Mouse (Mus musculus) liver, embryonic 11.5 days (tissue): Measurements from ENCODE around the gene Fry. TPM values are rescaled to one million over a fixed set of nuclear protein-coding genes. Genes with fewer than 3 reads are reported as not detected.

Experiments
- ATAC-seq: fragments of 200-750 bp; cut with Nextera tagmentation; replicated peaks from 2 replicates; pipeline ENCODE4 v1.8.0; 2017; ENCODE audit warnings: moderate number of reproducible peaks, mild to moderate bottlenecking, moderate TSS enrichment, moderate library complexity; ENCODE audit not compliant: low FRiP score
- DNase-seq: peaks from one replicate; pipeline ENCODE4 v3.0.0-alpha.2; 2017; ENCODE audit warnings: low spot score
- H3K27ac ChIP-seq: fragments of 300-500 bp; sonication (generic); 2 replicates; pipeline ENCODE4 v1.5.1; 2014; ENCODE audit warnings: mild to moderate bottlenecking, low read depth, low read length, control low read depth
- H3K27me3 ChIP-seq: fragments of 300-500 bp; sonication (generic); replicated peaks from 2 replicates; pipeline ENCODE4 v1.6.1; 2014; ENCODE audit warnings: low read length, mixed read lengths; ENCODE audit not compliant: control insufficient read depth, insufficient read depth
- H3K36me3 ChIP-seq: fragments of 300-500 bp; sonication (generic); 2 replicates; pipeline ENCODE4 v1.6.1; 2014; ENCODE audit warnings: mild to moderate bottlenecking, low read length, moderate library complexity, mixed read lengths; ENCODE audit not compliant: control insufficient read depth, insufficient read depth
- H3K4me1 ChIP-seq: fragments of 300-500 bp; sonication (generic); replicated peaks from 2 replicates; pipeline ENCODE4 v1.6.1; 2014; ENCODE audit warnings: low read length, mixed read lengths; ENCODE audit not compliant: control insufficient read depth, insufficient read depth
- H3K4me2 ChIP-seq: fragments of 300-500 bp; sonication (generic); 2 replicates; pipeline ENCODE4 v1.6.1; 2014; ENCODE audit warnings: mild to moderate bottlenecking, control low read depth, moderate library complexity
- H3K4me3 ChIP-seq: fragments of 300-500 bp; sonication (generic); 2 replicates; pipeline ENCODE4 v1.5.1; 2014; ENCODE audit warnings: low read depth, low read length, control low read depth
- H3K9ac ChIP-seq: fragments of 300-500 bp; sonication (generic); 2 replicates; pipeline ENCODE4 v1.6.1; 2014; ENCODE audit warnings: low read depth, low read length, control low read depth
- H3K9me3 ChIP-seq: fragments of 300-500 bp; sonication (generic); 2 replicates; pipeline ENCODE4 v1.6.1; 2016; ENCODE audit warnings: low read length, inconsistent platforms, mixed read lengths; ENCODE audit not compliant: control insufficient read depth
- WGBS: fragments of 180-500 bp; shearing (Covaris S2); extraction: QIAGEN DNeasy Blood & Tissue Kit; methylation state at CpG from one replicate; pipeline ENCODE4 v1.1.7; 2014; 5-methylcytosine and 5-hydroxymethylcytosine counted together
- polyA plus RNA-seq: library from polyadenylated mRNA; unstranded; fragments of >200 nt; fragmentation: Nextera tagmentation; extraction: Ambion mirVana; gene quantifications from 2 replicates; pipeline ENCODE4 v1.2.1, GENCODE M21; 2014

Gene Fry
- polyA plus RNA-seq, 1 experiment from 2014 or later, result 5.5 TPM

DNA sequence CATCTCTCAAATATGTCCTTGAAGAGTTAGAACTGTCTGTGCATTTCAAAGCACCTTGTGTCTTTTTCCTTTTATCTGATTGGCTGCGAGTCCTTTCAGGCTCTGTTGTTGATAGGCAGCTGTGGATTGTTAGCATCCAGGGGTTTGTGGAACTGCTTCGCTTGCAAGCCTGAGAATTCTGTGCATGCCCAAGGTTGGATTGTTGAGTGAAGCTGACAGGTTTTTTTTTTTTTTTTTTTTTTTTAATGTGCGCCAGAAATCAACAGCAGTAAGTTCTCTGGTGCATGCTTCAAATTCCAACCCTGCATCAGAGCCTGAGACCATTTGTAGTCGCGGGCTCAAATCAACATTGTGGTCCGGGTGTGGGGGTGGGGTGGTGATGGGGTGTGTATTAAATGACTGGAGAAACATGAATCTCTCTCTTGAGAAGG, 78.5 kb downstream of the Fry start:
- H3K4me2 ChIP-seq, result peak overlapping the region; percentile 76
- H3K27me3 ChIP-seq, result no peaks in the 10 kb centered on the region
- DNase-seq (no peak), ATAC-seq (no peak)
- no peak overlapping the region for H3K4me3 ChIP-seq
- H3K4me1 ChIP-seq, result peaks cover 2% of the 10 kb centered on the region; the same call in 1 of the 2 replicates
- 38% methylated on average over 6 of the region's 6 CpGs for whole genome bisulfite sequencing
- H3K27ac ChIP-seq, result no peak overlapping the region
- H3K9ac ChIP-seq, result no peak overlapping the region
- H3K36me3 ChIP-seq, result no peaks in the 10 kb centered on the region
- H3K9me3 ChIP-seq, result no peaks in the 10 kb centered on the region

DNA sequence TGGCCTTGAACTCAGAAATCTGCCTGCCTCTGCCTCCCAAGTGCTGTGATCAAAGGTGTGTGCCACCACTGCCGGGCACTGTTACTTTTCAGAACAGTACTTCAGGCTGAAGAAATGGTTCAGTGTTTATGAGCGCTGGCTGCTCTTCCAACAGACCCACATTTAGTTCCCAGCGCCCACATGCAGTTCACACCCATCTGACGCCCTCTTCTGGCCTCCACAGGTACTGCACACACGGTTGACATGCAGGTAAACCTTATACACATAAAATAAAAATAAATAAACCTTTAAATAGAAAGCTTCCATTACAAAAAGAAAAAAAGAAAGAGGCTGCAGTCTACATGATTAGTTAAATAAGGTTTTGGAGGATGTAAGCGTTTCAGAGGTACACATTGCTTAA, 88.3 kb downstream of the Fry start:
- Histone ChIP-seq H3K4me2 (no peak overlapping the region), H3K36me3 (no peaks in the 10 kb centered on the region), H3K4me1 (no peaks in the 10 kb centered on the region), H3K27me3 (no peaks in the 10 kb centered on the region), H3K9me3 (peaks cover 2% of the 10 kb centered on the region; the same call in 1 of the 2 replicates), H3K9ac (no peak overlapping the region), H3K27ac (no peak overlapping the region), H3K4me3 (no peak overlapping the region)
- DNase-seq (no peak), ATAC-seq (no peak)
- 79% methylated on average over 6 of the region's 6 CpGs for WGBS

DNA sequence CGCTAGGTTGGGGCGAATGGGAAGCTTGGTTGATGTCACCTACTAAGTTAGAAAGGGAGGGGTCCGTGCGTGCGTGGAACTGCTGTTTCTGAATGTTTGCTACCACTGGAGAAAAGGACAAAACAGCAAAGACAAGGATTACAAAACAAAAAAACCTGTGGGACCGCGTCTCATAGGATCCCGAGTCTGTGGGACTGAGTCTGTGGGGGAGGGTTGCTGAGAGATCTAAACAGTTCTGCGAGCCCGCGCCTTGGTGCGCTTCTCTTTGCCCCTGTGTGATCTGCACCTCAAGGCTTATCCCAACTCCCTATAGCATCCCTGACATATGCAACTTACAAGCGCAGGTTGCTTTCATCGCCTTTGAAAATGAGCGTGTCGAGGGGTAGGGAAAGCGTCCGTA, 89.2 kb downstream of the Fry start:
- H3K4me2 ChIP-seq, result no peak overlapping the region; the same call in 1 of the 2 replicates
- H3K4me1 ChIP-seq, result no peaks in the 10 kb centered on the region
- ATAC-seq (no peak), DNase-seq (no peak)
- H3K4me3 ChIP-seq, result no peak overlapping the region
- 45% methylated on average over 18 of the region's 18 CpGs for WGBS
- H3K36me3 ChIP-seq, result no peaks in the 10 kb centered on the region
- no peaks in the 10 kb centered on the region for H3K27me3 ChIP-seq
- H3K9me3 ChIP-seq, result peaks cover 2% of the 10 kb centered on the region; the same call in 1 of the 2 replicates
- no peak overlapping the region for H3K27ac ChIP-seq
- no peak overlapping the region for H3K9ac ChIP-seq

DNA sequence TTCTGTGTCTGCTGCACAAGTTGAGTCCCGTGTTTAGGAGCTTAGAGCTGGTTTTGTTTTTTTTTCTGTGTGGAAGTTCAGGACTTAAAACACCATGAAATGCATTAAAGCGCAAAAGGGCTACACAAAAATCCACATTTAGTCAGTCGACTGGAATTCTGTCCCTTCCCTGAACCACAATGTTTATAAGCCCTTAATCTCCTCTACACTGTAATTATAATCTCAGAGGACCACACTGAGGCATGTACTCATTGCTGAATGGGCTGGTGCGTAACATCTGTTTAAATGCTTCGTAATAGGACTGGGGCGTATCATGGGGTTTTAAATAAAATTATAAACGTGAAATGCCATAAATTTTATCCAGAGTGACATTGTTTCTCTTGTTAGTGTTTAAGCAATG, 89.6 kb downstream of the Fry start:
- 65% methylated on average over 7 of the region's 7 CpGs for WGBS
- no peaks in the 10 kb centered on the region for H3K36me3 ChIP-seq
- no peaks in the 10 kb centered on the region for H3K4me1 ChIP-seq
- DNase-seq (no peak), ATAC-seq (no peak)
- H3K4me2 ChIP-seq, result no peak overlapping the region
- no peaks in the 10 kb centered on the region for H3K27me3 ChIP-seq
- no peak overlapping the region for H3K4me3 ChIP-seq
- no peak overlapping the region for H3K27ac ChIP-seq
- no peak overlapping the region for H3K9ac ChIP-seq
- H3K9me3 ChIP-seq, result peaks cover 2% of the 10 kb centered on the region; the same call in 1 of the 2 replicates

DNA sequence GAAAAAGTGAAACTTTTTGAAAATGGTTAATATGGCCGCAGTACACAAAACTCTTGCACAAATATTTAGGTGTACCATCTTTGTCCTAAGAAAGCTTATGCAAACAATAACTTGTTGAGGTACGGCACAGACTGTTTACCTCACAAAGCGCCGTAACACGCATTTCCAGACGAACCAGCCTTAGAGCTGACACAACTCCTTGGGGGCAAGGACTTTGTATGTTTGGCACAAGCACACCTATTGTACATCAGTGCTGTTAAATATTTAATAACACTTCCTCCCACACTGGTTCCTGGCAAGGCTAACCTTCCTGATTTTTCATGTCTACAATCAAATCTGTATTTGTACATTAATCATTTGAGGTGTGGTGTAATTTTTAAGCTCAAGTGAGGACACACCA, 95.6 kb downstream of the Fry start:
- Histone ChIP-seq H3K27ac (no peak overlapping the region), H3K27me3 (no peaks in the 10 kb centered on the region), H3K36me3 (no peaks in the 10 kb centered on the region), H3K4me2 (no peak overlapping the region), H3K9ac (no peak overlapping the region), H3K4me3 (no peak overlapping the region), H3K9me3 (peaks cover 2% of the 10 kb centered on the region; the same call in 1 of the 2 replicates), H3K4me1 (no peaks in the 10 kb centered on the region)
- no peak for ATAC-seq
- no peak for DNase-seq
- WGBS, result 88% methylated on average over 6 of the region's 6 CpGs

DNA sequence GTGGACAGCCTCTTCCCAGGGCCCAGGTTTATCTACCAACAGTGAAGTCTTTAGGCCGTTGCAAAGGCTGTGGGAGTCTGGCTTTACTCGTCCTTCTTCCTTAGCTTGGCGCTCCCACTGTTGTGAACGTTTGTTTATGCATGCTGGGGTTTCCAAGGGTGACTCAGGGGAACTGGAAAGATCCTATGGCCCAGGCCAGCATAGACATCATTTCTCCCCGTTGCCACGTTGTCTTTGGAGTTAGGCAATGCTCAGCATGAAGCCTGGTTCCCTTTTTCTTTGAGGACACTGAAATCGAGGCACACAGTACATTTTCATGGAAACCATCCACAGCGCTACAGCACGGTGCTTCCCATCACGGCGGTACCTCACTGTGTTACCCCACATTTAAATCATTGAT, 97.6 kb downstream of the Fry start:
- 62% methylated on average over 11 of the region's 11 CpGs for WGBS
- Histone ChIP-seq H3K9ac (no peak overlapping the region), H3K27me3 (no peaks in the 10 kb centered on the region), H3K4me3 (no peak overlapping the region), H3K4me2 (no peak overlapping the region), H3K9me3 (peaks cover 2% of the 10 kb centered on the region; the same call in 1 of the 2 replicates), H3K4me1 (no peaks in the 10 kb centered on the region), H3K36me3 (no peaks in the 10 kb centered on the region), H3K27ac (no peak overlapping the region)
- ATAC-seq (no peak), DNase-seq (no peak)

DNA sequence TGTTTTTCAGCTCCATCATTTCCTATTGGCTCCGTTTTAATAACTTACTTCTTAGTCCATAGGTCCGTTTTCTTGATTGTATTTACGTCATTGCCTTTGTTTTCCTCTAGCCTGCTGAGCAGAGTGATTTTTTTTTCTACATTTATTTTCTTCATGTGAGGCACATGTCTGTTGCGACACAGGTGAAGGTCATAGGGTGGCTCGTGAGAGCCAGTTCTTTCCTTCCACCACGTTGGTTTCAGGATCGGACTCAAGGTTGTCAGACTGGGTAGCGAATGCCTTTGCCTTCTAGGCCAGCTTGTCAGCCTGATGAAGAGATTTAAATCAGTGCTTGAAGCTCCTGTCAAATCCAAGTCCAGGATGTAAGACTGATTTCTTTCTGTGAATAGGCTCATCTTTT, 101.0 kb downstream of the Fry start:
- no peak for DNase-seq
- Histone ChIP-seq H3K9ac (no peak overlapping the region), H3K4me2 (no peak overlapping the region), H3K36me3 (no peaks in the 10 kb centered on the region), H3K4me3 (no peak overlapping the region), H3K9me3 (peaks cover 2% of the 10 kb centered on the region; the same call in 1 of the 2 replicates), H3K4me1 (no peaks in the 10 kb centered on the region), H3K27me3 (no peaks in the 10 kb centered on the region), H3K27ac (no peak overlapping the region)
- 78% methylated on average over 8 of the region's 8 CpGs for WGBS
- ATAC-seq, result no peak

DNA sequence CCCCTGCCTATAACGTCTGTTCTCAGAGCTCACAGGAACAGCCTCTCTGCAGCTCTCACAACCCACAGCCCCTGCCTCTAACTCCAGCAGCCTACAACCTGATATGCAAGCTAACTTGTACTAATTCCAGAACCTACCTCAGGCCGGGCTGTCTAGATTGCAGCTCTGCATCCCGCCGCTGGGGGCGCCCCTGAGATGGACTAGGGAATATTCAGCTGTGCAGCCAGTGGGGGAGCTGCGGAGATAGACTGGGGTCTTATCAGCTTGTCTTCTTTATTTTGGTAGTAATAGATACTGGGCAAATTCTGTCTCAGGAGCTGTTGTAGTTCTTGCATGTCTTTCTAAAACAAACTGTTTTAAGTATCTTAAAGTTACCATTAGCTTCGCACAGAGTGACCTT, 101.9 kb downstream of the Fry start:
- peaks cover 2% of the 10 kb centered on the region; the same call in 1 of the 2 replicates for H3K9me3 ChIP-seq
- no peaks in the 10 kb centered on the region for H3K27me3 ChIP-seq
- DNase-seq (peak; percentile 38), ATAC-seq (peak; percentile 77)
- no peak overlapping the region for H3K4me3 ChIP-seq
- no peak overlapping the region for H3K9ac ChIP-seq
- no peak overlapping the region for H3K27ac ChIP-seq
- no peaks in the 10 kb centered on the region for H3K4me1 ChIP-seq
- no peak overlapping the region for H3K4me2 ChIP-seq
- 34% methylated on average over 7 of the region's 7 CpGs for WGBS
- no peaks in the 10 kb centered on the region for H3K36me3 ChIP-seq

DNA sequence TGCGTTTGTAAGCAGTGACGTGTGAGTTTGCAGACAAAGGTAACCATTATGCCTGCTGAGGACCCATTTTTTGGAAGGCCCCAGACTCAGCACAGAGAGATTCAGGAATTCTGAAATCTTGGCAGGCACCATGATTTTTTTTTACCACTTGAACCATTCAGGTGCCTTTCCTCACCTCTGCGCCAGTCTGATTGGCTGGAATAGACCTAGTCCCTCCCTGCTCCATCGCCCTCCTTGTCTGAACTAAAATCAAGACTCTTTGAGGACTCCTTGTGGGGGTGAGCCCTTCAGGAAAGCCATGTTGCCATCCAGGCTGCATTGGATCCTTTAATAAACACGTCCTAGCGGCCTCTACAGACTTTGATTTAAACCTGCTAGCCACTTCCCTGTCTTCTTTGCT, 103.4 kb downstream of the Fry start:
- WGBS, result 75% methylated on average over 6 of the region's 6 CpGs

More for the DNA sequence above, 103.4 kb downstream of the Fry start:
- H3K9ac ChIP-seq, result no peak overlapping the region
- H3K9me3 ChIP-seq, result peaks cover 2% of the 10 kb centered on the region; the same call in 1 of the 2 replicates
- DNase-seq, result no peak
- H3K4me2 ChIP-seq, result no peak overlapping the region
- no peak overlapping the region for H3K27ac ChIP-seq
- H3K4me1 ChIP-seq, result no peaks in the 10 kb centered on the region
- no peak for ATAC-seq
- H3K4me3 ChIP-seq, result no peak overlapping the region
- H3K27me3 ChIP-seq, result no peaks in the 10 kb centered on the region
- no peaks in the 10 kb centered on the region for H3K36me3 ChIP-seq
